Mouse (Mus musculus) liver, adult 2 months (tissue): ENCODE data around the gene Pde2a.

Experiments used
- CTCF ChIP-seq: fragments of 200-500 bp; IDR thresholded peaks from 2 replicates; pipeline ENCODE4 v1.5.1; 2011; ENCODE audit warnings: low read depth, low read length, control low read depth
- POLR2A ChIP-seq: fragments of 200-500 bp; IDR thresholded peaks from 2 replicates; pipeline ENCODE4 v1.6.1; 2011; ENCODE audit warnings: low read length, control low read depth; ENCODE audit not compliant: insufficient read depth; ENCODE audit errors: extremely low read depth

DNA sequence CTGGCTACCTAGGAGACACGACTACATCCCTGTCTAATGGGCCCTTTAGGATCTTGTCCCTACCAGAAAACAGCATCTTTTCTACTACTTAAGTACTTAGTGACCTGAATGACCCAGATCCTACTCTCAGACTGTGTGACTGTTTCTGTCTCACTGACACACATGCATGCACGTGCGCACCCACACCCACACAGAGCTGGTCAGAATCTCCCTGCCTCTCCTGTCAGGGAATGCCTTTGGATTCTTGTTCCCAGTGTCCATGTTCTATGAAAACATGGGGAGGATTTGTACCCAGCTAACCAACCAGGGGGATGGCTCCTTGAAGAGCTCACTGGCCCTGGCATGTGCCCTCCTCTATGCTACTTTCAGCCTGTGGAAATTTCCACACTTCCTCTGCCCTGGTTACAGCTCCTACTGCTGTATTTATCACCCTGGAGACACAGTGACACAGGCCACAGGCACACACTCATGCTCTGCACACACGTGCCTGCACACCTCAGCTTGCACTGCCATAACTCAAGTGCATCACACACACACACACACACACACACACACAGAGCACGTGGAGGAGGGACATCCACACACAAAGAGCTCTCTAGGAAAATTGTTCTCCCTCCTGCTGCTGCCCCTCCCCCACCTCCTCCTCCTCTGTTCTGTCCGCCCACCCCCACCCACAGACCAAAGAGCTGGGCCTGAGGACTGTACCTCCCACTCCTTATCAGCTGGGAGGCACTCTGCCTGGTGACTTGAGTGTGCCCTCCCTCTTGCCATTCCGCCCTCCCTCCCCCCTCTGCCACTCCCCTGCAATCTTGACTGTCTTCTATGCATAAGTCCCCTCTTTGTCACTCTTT, 6.6 kb upstream of the Pde2a start:
- no peak for TF ChIP-seq POLR2A
- no peak for TF ChIP-seq CTCF
